Mouse (Mus musculus) CH12.LX (cell line): ENCODE data around the gene Runx2. TPM values are rescaled to one million over a fixed set of nuclear protein-coding genes. Genes with fewer than 3 reads are reported as not detected.

Source experiments
- DNase-seq: peaks from one replicate; pipeline ENCODE4 v3.0.0-alpha.2; 2013; ENCODE audit errors: extremely low read depth
- H3K27ac ChIP-seq: 2 replicates; pipeline ENCODE4 v1.5.1; 2012; ENCODE audit warnings: low read depth, mild to moderate bottlenecking, control low read depth, moderate library complexity; ENCODE audit not compliant: insufficient read depth
- H3K27me3 ChIP-seq: replicated peaks from 2 replicates; pipeline ENCODE3; 2012; ENCODE audit warnings: inconsistent platforms
- H3K36me3 ChIP-seq, 2 experiments: replicated peaks in 1 of 2; 2 replicates each; pipeline versions ENCODE3 to v1.6.1; 2012; ENCODE audit warnings: inconsistent platforms in 1 of 2, low read length in 1 of 2, mild to moderate bottlenecking in 1 of 2, mixed read lengths in 1 of 2, moderate library complexity in 1 of 2; ENCODE audit not compliant: control insufficient read depth in 1 of 2, insufficient read depth in 1 of 2
- H3K4me1 ChIP-seq, 2 experiments: 2 replicates each; pipeline ENCODE4 v1.6.1; 2012; ENCODE audit warnings: inconsistent platforms in 1 of 2, moderate library complexity in 1 of 2; ENCODE audit not compliant: insufficient read depth in 2 of 2, control insufficient read depth in 1 of 2
- H3K4me2 ChIP-seq: 2 replicates; pipeline ENCODE4 v1.6.1; 2012; ENCODE audit warnings: low read depth, mild to moderate bottlenecking, control low read depth; ENCODE audit not compliant: poor library complexity, insufficient read depth, severe bottlenecking
- H3K4me3 ChIP-seq, 3 experiments: fragments of 150-350 bp in 1 of 3; sonication (generic) in 1 of 3; replicated peaks in 1 of 3; 2 replicates each; pipeline versions ENCODE3 to v1.5.1; 2011 to 2012; ENCODE audit warnings: low read depth in 2 of 3, low read length in 2 of 3, mild to moderate bottlenecking in 2 of 3, moderate library complexity in 2 of 3, control low read depth in 1 of 3, improper control_type of control experiment in 1 of 3, inconsistent platforms in 1 of 3, mixed read lengths in 1 of 3; ENCODE audit not compliant: poor library complexity in 1 of 3
- H3K79me2 ChIP-seq: replicated peaks from 2 replicates; pipeline ENCODE4 v1.6.1; 2012; ENCODE audit warnings: mild to moderate bottlenecking, moderate library complexity; ENCODE audit not compliant: control insufficient read depth, poor library complexity, insufficient read depth, severe bottlenecking; ENCODE audit errors: extremely low read depth
- H3K9ac ChIP-seq: 2 replicates; pipeline ENCODE4 v1.6.1; 2012; ENCODE audit warnings: low read depth, mild to moderate bottlenecking, control low read depth, moderate library complexity; ENCODE audit not compliant: insufficient read depth
- H3K9me3 ChIP-seq: replicated peaks from 2 replicates; pipeline ENCODE3; 2012; ENCODE audit warnings: low read length, inconsistent platforms, mixed read lengths
- BHLHE40 ChIP-seq: IDR thresholded peaks from 2 replicates; pipeline ENCODE4 v1.6.1; 2011; ENCODE audit warnings: mild to moderate bottlenecking, low read depth, low read length, improper control_type of control experiment
- ETS1 ChIP-seq: conservative IDR thresholded peaks from 2 replicates; pipeline ENCODE4 v1.6.1; 2012; ENCODE audit warnings: low read depth, mild to moderate bottlenecking, inconsistent platforms, low read length, improper control_type of control experiment, moderate library complexity
- HCFC1 ChIP-seq: IDR thresholded peaks from 2 replicates; pipeline ENCODE4 v1.6.1; 2012; ENCODE audit warnings: low read depth, mild to moderate bottlenecking, inconsistent platforms, low read length, improper control_type of control experiment
- IRF4 ChIP-seq: IDR thresholded peaks from 2 replicates; pipeline ENCODE4 v1.6.1; 2014; ENCODE audit warnings: low read depth, mild to moderate bottlenecking, inconsistent platforms, low read length, improper control_type of control experiment
- KAT2A ChIP-seq: IDR thresholded peaks from 2 replicates; pipeline ENCODE4 v1.6.1; 2012; ENCODE audit warnings: low read length, improper control_type of control experiment, inconsistent platforms; ENCODE audit not compliant: insufficient replicate concordance
- MAZ ChIP-seq: IDR thresholded peaks from 2 replicates; pipeline ENCODE4 v1.6.1; 2012; ENCODE audit warnings: low read depth, mild to moderate bottlenecking, inconsistent platforms, low read length, improper control_type of control experiment, moderate library complexity
- MEF2A ChIP-seq: IDR thresholded peaks from 2 replicates; pipeline ENCODE4 v1.6.1; 2014; ENCODE audit warnings: low read depth, mild to moderate bottlenecking, inconsistent platforms, low read length, improper control_type of control experiment, borderline replicate concordance
- MXI1 ChIP-seq: IDR thresholded peaks from 2 replicates; pipeline ENCODE4 v1.6.1; 2011; ENCODE audit warnings: mild to moderate bottlenecking, low read depth, low read length, improper control_type of control experiment
- MYC ChIP-seq: IDR thresholded peaks from 2 replicates; pipeline ENCODE4 v1.6.1; 2011; ENCODE audit warnings: low read depth, mild to moderate bottlenecking, improper control_type of control experiment, low read length
- NELFE ChIP-seq: IDR thresholded peaks from 2 replicates; pipeline ENCODE4 v1.6.1; 2011; ENCODE audit warnings: low read depth, low read length, improper control_type of control experiment
- NRF1 ChIP-seq: IDR thresholded peaks from 2 replicates; pipeline ENCODE4 v1.6.1; 2014; ENCODE audit warnings: low read depth, mild to moderate bottlenecking, inconsistent platforms, low read length, improper control_type of control experiment, moderate library complexity
- POLR2A ChIP-seq: IDR thresholded peaks from 2 replicates; pipeline ENCODE4 v1.6.1; 2011; ENCODE audit warnings: low read depth, mild to moderate bottlenecking, improper control_type of control experiment, low read length
- POLR2AphosphoS2 ChIP-seq: IDR thresholded peaks from 2 replicates; pipeline ENCODE4 v1.6.1; 2011; ENCODE audit warnings: low read depth, low read length, improper control_type of control experiment
- RAD21 ChIP-seq: IDR thresholded peaks from 2 replicates; pipeline ENCODE4 v1.6.1; 2011; ENCODE audit warnings: low read depth, mild to moderate bottlenecking, low read length, improper control_type of control experiment, moderate library complexity
- SIN3A ChIP-seq: IDR thresholded peaks from 2 replicates; pipeline ENCODE4 v1.6.1; 2012; ENCODE audit warnings: low read length, improper control_type of control experiment, inconsistent platforms
- SMC3 ChIP-seq: IDR thresholded peaks from 2 replicates; pipeline ENCODE4 v1.6.1; 2011; ENCODE audit warnings: low read depth, low read length, improper control_type of control experiment
- TBP ChIP-seq: conservative IDR thresholded peaks from 2 replicates; pipeline ENCODE4 v1.6.1; 2011; ENCODE audit warnings: low read depth, low read length, improper control_type of control experiment
- TCF12 ChIP-seq: IDR thresholded peaks from 2 replicates; pipeline ENCODE4 v1.6.1; 2014; ENCODE audit warnings: low read depth, mild to moderate bottlenecking, inconsistent platforms, low read length, improper control_type of control experiment
- UBTF ChIP-seq: IDR thresholded peaks from 2 replicates; pipeline ENCODE4 v1.6.1; 2012; ENCODE audit warnings: low read depth, mild to moderate bottlenecking, inconsistent platforms, low read length, improper control_type of control experiment, moderate library complexity
- USF2 ChIP-seq: conservative IDR thresholded peaks from 2 replicates; pipeline ENCODE4 v1.6.1; 2011; ENCODE audit warnings: low read depth, low read length, improper control_type of control experiment
- ZKSCAN1 ChIP-seq: IDR thresholded peaks from 2 replicates; pipeline ENCODE4 v1.6.1; 2012; ENCODE audit warnings: low read depth, inconsistent platforms, low read length, improper control_type of control experiment, borderline replicate concordance
- ZMIZ1 ChIP-seq: IDR thresholded peaks from 2 replicates; pipeline ENCODE4 v1.6.1; 2012; ENCODE audit warnings: low read depth, mild to moderate bottlenecking, inconsistent platforms, low read length, improper control_type of control experiment
- dilution Hi-C: fragments of 300-500 bp; cut with MboI; formaldehyde crosslinking; loops from 2 replicates; pipeline ENCODE4 v1.14.3; 2020; ENCODE audit warnings: low sequenced_read_pairs; ENCODE audit not compliant: extremely low pct_unique_long_range_greater_than_20kb, extremely low pct_ligation_motif_present
- in situ Hi-C: fragments of 300-500 bp; cut with MboI; formaldehyde crosslinking; loops from 3 replicates; pipeline ENCODE4 v1.14.3; 2019; ENCODE audit warnings: low sequenced_read_pairs, low pct_ligation_motif_present, low pct_unique_long_range_greater_than_20kb, mixed read lengths
- polyA plus RNA-seq: library from polyadenylated mRNA; unstranded; fragments of >175 nt; gene quantifications from 2 replicates; pipeline ENCODE4 v1.2.1, GENCODE M21; 2012; ENCODE audit warnings: low read depth; ENCODE audit not compliant: insufficient read length
- total RNA-seq, 2 experiments: library from RNA; depleted of rRNA; stranded (reverse); fragments of 300-350 nt in 1 of 2; fragments of >200 nt in 1 of 2; gene quantifications; 2 replicates each; pipeline ENCODE4 v1.2.3; 2012 to 2014

The Runx2 gene
- total and polyA plus RNA-seq, 3 experiments, result 0.70 to 1.4 (median 1.1) TPM

DNA sequence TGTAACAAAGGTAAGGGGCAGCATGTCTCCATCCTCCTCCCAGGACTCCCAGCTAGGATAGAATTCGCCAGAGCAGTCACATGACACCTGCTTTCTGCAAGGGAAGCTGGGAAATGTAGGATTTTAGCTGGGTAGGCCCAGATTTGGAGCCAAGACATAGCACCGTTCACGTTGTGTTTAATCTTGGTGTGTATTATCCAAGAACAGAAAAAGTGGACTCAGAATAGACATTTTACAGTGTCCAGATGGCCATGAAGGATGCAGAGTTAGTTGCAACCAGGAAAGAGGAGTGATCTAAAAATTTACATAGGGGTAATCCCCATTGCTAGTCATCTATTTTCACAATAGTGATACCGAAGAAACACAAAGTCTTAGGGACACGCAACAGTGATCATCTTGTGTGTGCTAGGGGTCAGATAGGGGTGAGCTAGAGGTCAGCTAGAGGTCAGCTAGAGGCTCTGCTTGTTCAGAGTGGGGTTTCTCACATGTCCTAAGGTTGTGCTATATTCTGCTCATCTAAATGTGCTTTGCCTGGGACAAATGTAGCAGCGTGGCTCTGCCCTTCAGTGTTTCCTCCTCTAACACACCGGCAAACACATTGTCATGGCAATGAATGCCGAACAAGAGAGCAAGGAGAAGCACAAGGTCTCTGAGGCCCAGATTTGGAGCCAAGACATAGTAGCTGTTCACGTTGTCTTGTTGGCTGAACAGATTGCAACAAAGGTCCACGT, 326.9 kb downstream of the Runx2 start (continued):
- 0 out of 2 replicates have a peak, but pooled peaks have one; percentile 28 for TF ChIP-seq MAZ
- TF ChIP-seq IRF4, result peak; percentile 60
- peak; percentile 77 for TF ChIP-seq BHLHE40
- peak; percentile 64 for TF ChIP-seq ETS1
- TF ChIP-seq ZMIZ1, result peak; percentile 54; the same call in 1 of the 2 replicates
- TF ChIP-seq POLR2A, result no peak
- peak; percentile 49; the same call in 1 of the 2 replicates for TF ChIP-seq NELFE
- TF ChIP-seq USF2, result peak; percentile 55
- TF ChIP-seq, all 38 proteins: peak for 19

GRCm38 (mm10) chr17:44485337-44485736, 329.3 kb downstream of the Runx2 start:
- Histone ChIP-seq H3K36me3 (no peaks in the 10 kb centered on the region), H3K4me2 (no peak overlapping the region), H3K4me1 (peaks cover 43 to 48% of the 10 kb centered on the region in 2 experiments), H3K9ac (no peak overlapping the region), H3K9me3 (no peaks in the 10 kb centered on the region), H3K79me2 (no peaks in the 10 kb centered on the region), H3K4me3 (no peak overlapping the region), H3K27ac (no peak overlapping the region), H3K27me3 (no peaks in the 10 kb centered on the region)
- in situ Hi-C loops, result no loop called here
- DNase-seq, result no peak
- dilution Hi-C loops, result no loop called here
- TF ChIP-seq POLR2A (no peak), MYC (no peak), RAD21 (no peak), TCF12 (no peak), POLR2AphosphoS2 (no peak), ZKSCAN1 (no peak), UBTF (no peak), USF2 (no peak), BHLHE40 (no peak), MXI1 (no peak), KAT2A (no peak), NRF1 (no peak), ZMIZ1 (no peak), ETS1 (no peak), HCFC1 (no peak), TBP (no peak), SIN3A (no peak), MEF2A (no peak), SMC3 (no peak), IRF4 (no peak)
